Mouse (Mus musculus): ENCODE results near the gene Ercc4. TPM values are rescaled to one million over a fixed set of nuclear protein-coding genes. Genes with fewer than 3 reads are reported as not detected.

The Ercc4 gene
- polyA plus RNA-seq, 1 experiment from 2014 or later: 17.6 TPM

- Histone ChIP-seq H3K4me3 (no peak overlapping the region), H3K36me3 (no peaks in the 10 kb centered on the region), H3K27ac (replicated peaks) (no peak overlapping the region), H3K9me3 (0 out of 2 replicates have a peak, but pooled peaks cover 6% of the 10 kb centered on the region), H3K27me3 (no peaks in the 10 kb centered on the region), H3K4me1 (no peaks in the 10 kb centered on the region), H3K9ac (replicated peaks) (no peak overlapping the region), H3K4me2 (replicated peaks) (no peak overlapping the region)
- ATAC-seq (ENCODE audit: low FRiP score, low read depth): no peak
- 87% methylated on average over 4 of the region's 4 CpGs for WGBS
Measured at GRCm38 (mm10) chr16:13183182-13183742, 73.8 kb downstream of the Ercc4 start.

GRCm38 (mm10) chr16:13184381-13184780, 74.9 kb downstream of the Ercc4 start:
- no peak overlapping the region for H3K9ac ChIP-seq (replicated peaks)
- 91% methylated on average over 3 of the region's 3 CpGs for WGBS
- 0 out of 2 replicates have a peak, but pooled peaks cover 6% of the 10 kb centered on the region for H3K9me3 ChIP-seq
- H3K27ac ChIP-seq (replicated peaks): no peak overlapping the region
- ATAC-seq (ENCODE audit: low FRiP score, low read depth): no peak
- no peak overlapping the region for H3K4me3 ChIP-seq
- no peaks in the 10 kb centered on the region for H3K27me3 ChIP-seq
- no peak overlapping the region for H3K4me2 ChIP-seq (replicated peaks)
- H3K36me3 ChIP-seq: no peaks in the 10 kb centered on the region
- no peaks in the 10 kb centered on the region for H3K4me1 ChIP-seq

GRCm38 (mm10) chr16:13189430-13190107, 80.1 kb downstream of the Ercc4 start:
- ATAC-seq (ENCODE audit: low FRiP score, low read depth): no peak
- 60% methylated on average over 12 of the region's 12 CpGs for WGBS
- no peaks in the 10 kb centered on the region for H3K36me3 ChIP-seq

GRCm38 (mm10) chr16:13190471-13190870, 81.0 kb downstream of the Ercc4 start:
- no peak overlapping the region for H3K27ac ChIP-seq (replicated peaks)
- WGBS: 83% methylated on average over 5 of the region's 5 CpGs

More at GRCm38 (mm10) chr16:13189430-13190107, 80.1 kb downstream of the Ercc4 start:
- no peaks in the 10 kb centered on the region for H3K27me3 ChIP-seq
- H3K4me3 ChIP-seq: no peak overlapping the region
- 0 out of 2 replicates have a peak, but pooled peaks cover 6% of the 10 kb centered on the region for H3K9me3 ChIP-seq
- H3K9ac ChIP-seq (replicated peaks): no peak overlapping the region
- H3K4me1 ChIP-seq: no peaks in the 10 kb centered on the region
- no peak overlapping the region for H3K27ac ChIP-seq (replicated peaks)
- H3K4me2 ChIP-seq (replicated peaks): no peak overlapping the region

DNA sequence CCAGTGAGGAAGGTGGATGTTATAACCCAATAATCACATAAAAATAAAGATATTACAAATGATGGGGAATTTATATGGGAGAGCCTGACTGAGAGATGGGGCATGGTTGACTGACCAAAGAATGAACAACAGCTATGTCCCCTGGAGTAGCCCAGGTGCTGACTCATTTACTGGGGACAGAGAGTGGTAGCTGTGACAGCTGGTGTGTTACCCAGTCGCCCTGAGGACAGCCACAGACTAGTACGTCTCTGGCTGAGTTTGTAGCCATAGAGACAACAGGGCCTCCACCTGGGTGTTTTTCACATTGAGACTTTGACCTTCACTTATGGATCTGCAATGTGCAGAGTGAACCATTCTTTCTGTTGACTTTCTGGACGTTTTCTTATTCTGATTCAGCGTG, 81.7 kb downstream of the Ercc4 start:
- no peak overlapping the region for H3K4me2 ChIP-seq (replicated peaks)

More at GRCm38 (mm10) chr16:13190471-13190870, 81.0 kb downstream of the Ercc4 start:
- ATAC-seq (ENCODE audit: low FRiP score, low read depth): no peak
- H3K9ac ChIP-seq (replicated peaks): no peak overlapping the region
- H3K4me2 ChIP-seq (replicated peaks): no peak overlapping the region
- no peaks in the 10 kb centered on the region for H3K36me3 ChIP-seq
- H3K4me3 ChIP-seq: no peak overlapping the region
- 0 out of 2 replicates have a peak, but pooled peaks cover 6% of the 10 kb centered on the region for H3K9me3 ChIP-seq
- H3K4me1 ChIP-seq: no peaks in the 10 kb centered on the region
- no peaks in the 10 kb centered on the region for H3K27me3 ChIP-seq

GRCm38 (mm10) chr16:13193663-13194071, 84.2 kb downstream of the Ercc4 start:
- ATAC-seq (ENCODE audit: low FRiP score, low read depth): no peak
- H3K4me3 ChIP-seq: no peak overlapping the region
- H3K4me2 ChIP-seq (replicated peaks): no peak overlapping the region
- no peak overlapping the region for H3K27ac ChIP-seq (replicated peaks)
- no peaks in the 10 kb centered on the region for H3K27me3 ChIP-seq
- H3K9ac ChIP-seq (replicated peaks): no peak overlapping the region
- H3K36me3 ChIP-seq: no peaks in the 10 kb centered on the region
- H3K9me3 ChIP-seq: no peaks in the 10 kb centered on the region
- WGBS: 94% methylated on average over 4 of the region's 4 CpGs
- H3K4me1 ChIP-seq: peaks cover 6% of the 10 kb centered on the region

More for the DNA sequence above, 81.7 kb downstream of the Ercc4 start:
- Histone ChIP-seq H3K9me3 (0 out of 2 replicates have a peak, but pooled peaks cover 4% of the 10 kb centered on the region), H3K4me1 (no peaks in the 10 kb centered on the region), H3K27ac (replicated peaks) (no peak overlapping the region), H3K4me3 (no peak overlapping the region), H3K9ac (replicated peaks) (no peak overlapping the region), H3K36me3 (no peaks in the 10 kb centered on the region), H3K27me3 (no peaks in the 10 kb centered on the region)
- 78% methylated on average over 4 of the region's 4 CpGs for WGBS
- no peak for ATAC-seq (ENCODE audit: low FRiP score, low read depth)

DNA sequence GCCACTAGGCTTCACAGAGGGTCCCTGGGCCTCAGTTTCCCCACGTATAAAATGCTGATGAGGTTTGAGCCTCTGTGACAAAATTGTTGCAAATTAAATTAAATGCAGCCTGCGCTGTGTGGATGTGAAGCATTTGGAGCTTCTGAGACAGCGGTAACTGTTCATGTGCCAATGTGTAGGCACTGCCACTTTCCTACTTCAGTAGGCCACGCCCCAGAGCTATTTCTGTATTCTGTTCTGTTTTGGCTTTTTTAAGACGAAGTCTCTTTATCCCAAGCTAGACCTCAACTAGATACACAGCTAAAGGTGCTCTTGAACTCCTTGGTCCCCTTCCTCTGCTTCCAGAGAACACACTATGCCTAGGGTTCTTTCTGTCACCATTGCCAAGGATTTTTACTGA, 85.4 kb downstream of the Ercc4 start:
- H3K9ac ChIP-seq (replicated peaks): no peak overlapping the region
- no peak for ATAC-seq (ENCODE audit: low FRiP score, low read depth)
- WGBS: 87% methylated on average over 5 of the region's 5 CpGs

GRCm38 (mm10) chr16:13196626-13197025, 87.1 kb downstream of the Ercc4 start:
- Histone ChIP-seq H3K4me2 (replicated peaks) (no peak overlapping the region), H3K27ac (replicated peaks) (no peak overlapping the region), H3K4me1 (peaks cover 6% of the 10 kb centered on the region), H3K9ac (replicated peaks) (no peak overlapping the region), H3K4me3 (no peak overlapping the region), H3K27me3 (no peaks in the 10 kb centered on the region), H3K9me3 (no peaks in the 10 kb centered on the region), H3K36me3 (no peaks in the 10 kb centered on the region)
- ATAC-seq (ENCODE audit: low FRiP score, low read depth): no peak
- WGBS: 56% methylated on average over 5 of the region's 5 CpGs

More for the DNA sequence above, 85.4 kb downstream of the Ercc4 start:
- no peak overlapping the region for H3K27ac ChIP-seq (replicated peaks)
- peaks cover 6% of the 10 kb centered on the region for H3K4me1 ChIP-seq
- H3K27me3 ChIP-seq: no peaks in the 10 kb centered on the region
- H3K4me3 ChIP-seq: no peak overlapping the region
- no peaks in the 10 kb centered on the region for H3K9me3 ChIP-seq
- no peaks in the 10 kb centered on the region for H3K36me3 ChIP-seq
- H3K4me2 ChIP-seq (replicated peaks): no peak overlapping the region

DNA sequence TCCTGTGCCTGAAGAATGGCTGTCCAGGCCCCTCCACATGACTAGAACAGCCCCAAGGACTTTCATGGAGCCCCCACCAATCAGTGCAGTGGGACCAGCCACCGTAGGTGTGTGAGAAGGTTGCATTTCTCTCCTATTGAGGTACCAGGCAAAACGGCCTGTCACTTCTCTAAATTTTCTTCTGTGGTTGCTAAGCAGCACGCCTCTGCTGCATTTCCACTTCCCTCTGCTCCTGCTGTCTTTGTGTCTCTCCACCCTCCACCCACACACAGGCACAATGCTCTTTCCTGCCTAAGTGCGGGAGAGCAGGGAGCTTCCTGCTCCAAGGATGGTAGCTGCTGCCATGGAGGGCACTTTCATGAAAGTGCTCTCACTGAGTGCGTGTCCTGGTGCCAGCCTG, 87.8 kb downstream of the Ercc4 start:
- Histone ChIP-seq H3K27ac (replicated peaks) (no peak overlapping the region), H3K9ac (replicated peaks) (no peak overlapping the region), H3K4me3 (no peak overlapping the region), H3K27me3 (no peaks in the 10 kb centered on the region), H3K36me3 (no peaks in the 10 kb centered on the region), H3K9me3 (no peaks in the 10 kb centered on the region), H3K4me2 (replicated peaks) (no peak overlapping the region), H3K4me1 (peaks cover 6% of the 10 kb centered on the region)
- 50% methylated on average over 5 of the region's 5 CpGs for WGBS
- ATAC-seq (ENCODE audit: low FRiP score, low read depth): no peak; the same call in 1 of the 2 replicates

DNA sequence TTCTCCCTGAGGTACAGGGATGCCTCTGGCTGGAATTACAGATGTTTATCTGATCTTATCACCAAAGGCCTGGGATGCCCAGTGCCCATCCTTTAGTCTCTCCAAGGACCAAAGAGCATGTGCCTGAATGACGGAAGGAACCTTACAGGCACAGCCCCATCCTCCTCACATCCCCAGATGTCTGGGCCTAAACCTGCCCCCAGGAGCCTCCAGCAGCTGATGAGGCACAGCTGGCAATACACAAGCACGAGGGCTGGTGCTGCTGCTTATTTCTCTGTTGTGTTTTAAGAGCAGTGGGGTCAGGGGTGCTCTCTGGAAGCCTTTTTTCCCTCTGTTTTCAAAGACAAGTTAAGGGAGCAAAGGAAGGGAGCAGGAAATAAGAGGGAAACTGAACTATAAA, 89.7 kb downstream of the Ercc4 start:
- Histone ChIP-seq H3K4me2 (replicated peaks) (no peak overlapping the region), H3K36me3 (no peaks in the 10 kb centered on the region), H3K9me3 (no peaks in the 10 kb centered on the region), H3K4me1 (peaks cover 6% of the 10 kb centered on the region), H3K4me3 (no peak overlapping the region), H3K9ac (replicated peaks) (no peak overlapping the region), H3K27me3 (no peaks in the 10 kb centered on the region), H3K27ac (replicated peaks) (no peak overlapping the region)
- no peak for ATAC-seq (ENCODE audit: low FRiP score, low read depth)
- 29% methylated on average over 2 of the region's 2 CpGs for WGBS
